Mouse (Mus musculus) neural tube, embryonic 10.5 days (tissue): ENCODE measurements at regions not wholly inside any gene's neighbourhood (a gene's known extent, or its start where the extent isn't known, plus 50 kb on each side); places are given as distances from the start of the nearest gene placed in this dataset.

Experiments used
- DNase-seq: peaks from one replicate; pipeline ENCODE4 v3.0.0-alpha.2; 2017; ENCODE audit warnings: low spot score; ENCODE audit errors: extremely low spot score

- DNase-seq, result no peak
These were observed 128.3 kb downstream of the Actr3 start for GRCm38 (mm10) chr1:125307223-125307622.

- DNase-seq, result no peak
These were observed 136.9 kb downstream of the Actr3 start for GRCm38 (mm10) chr1:125298520-125299090.

GRCm38 (mm10) chr1:125295646-125296045, 139.9 kb downstream of the Actr3 start:
- DNase-seq, result no peak

GRCm38 (mm10) chr1:125290320-125291021, 145.1 kb downstream of the Actr3 start:
- DNase-seq, result no peak

- DNase-seq, result no peak
These were observed 149.2 kb downstream of the Actr3 start for GRCm38 (mm10) chr1:125286347-125286746.

GRCm38 (mm10) chr1:125284693-125285092, 150.8 kb downstream of the Actr3 start:
- DNase-seq, result no peak

- no peak for DNase-seq
These were observed 161.8 kb downstream of the Actr3 start for GRCm38 (mm10) chr1:125273752-125274151.

GRCm38 (mm10) chr1:125263684-125264083, 171.8 kb downstream of the Actr3 start:
- no peak for DNase-seq

GRCm38 (mm10) chr1:125263068-125263467, 172.5 kb downstream of the Actr3 start:
- no peak for DNase-seq

GRCm38 (mm10) chr1:125242345-125242744, 193.2 kb downstream of the Actr3 start:
- no peak for DNase-seq

GRCm38 (mm10) chr1:125241717-125242116, 193.8 kb downstream of the Actr3 start:
- DNase-seq, result no peak

GRCm38 (mm10) chr1:125237595-125237988, 197.9 kb downstream of the Actr3 start:
- DNase-seq, result no peak

GRCm38 (mm10) chr1:125236948-125237594, 198.5 kb downstream of the Actr3 start:
- DNase-seq, result no peak

GRCm38 (mm10) chr1:125234747-125235146, 200.8 kb downstream of the Actr3 start:
- no peak for DNase-seq

GRCm38 (mm10) chr1:125223370-125223769, 212.2 kb downstream of the Actr3 start:
- DNase-seq, result no peak

GRCm38 (mm10) chr1:125216192-125216591, 219.3 kb downstream of the Actr3 start:
- no peak for DNase-seq

GRCm38 (mm10) chr1:125187091-125187490, 248.4 kb downstream of the Actr3 start:
- DNase-seq, result no peak

- DNase-seq, result no peak
These were observed 259.2 kb downstream of the Actr3 start for GRCm38 (mm10) chr1:125176124-125176937.

- no peak for DNase-seq
These were observed 260.8 kb downstream of the Actr3 start for GRCm38 (mm10) chr1:125174725-125175124.

GRCm38 (mm10) chr1:125172474-125172873, 263.1 kb downstream of the Actr3 start:
- DNase-seq, result no peak

GRCm38 (mm10) chr1:125165226-125165625, 270.3 kb downstream of the Actr3 start:
- no peak for DNase-seq

- no peak for DNase-seq
These were observed 277.0 kb downstream of the Actr3 start for GRCm38 (mm10) chr1:125158481-125158880.
